Mouse (Mus musculus) liver, postnatal 0 days (tissue): ENCODE data around the gene Vwa3b. TPM values are rescaled to one million over a fixed set of nuclear protein-coding genes. Genes with fewer than 3 reads are reported as not detected.
"Not testable (repeated sequence)": the region's sequence is repeated elsewhere in the genome, so short reads cannot be mapped to it uniquely, and the experiment has no call there.

Experiments
- ATAC-seq: fragments of 200-750 bp; cut with Nextera tagmentation; 2 replicates; pipeline ENCODE4 v1.8.0; 2017; ENCODE audit warnings: mild to moderate bottlenecking, moderate library complexity
- DNase-seq: peaks from one replicate; pipeline ENCODE4 v3.0.0-alpha.2; 2016
- H3K27ac ChIP-seq: fragments of 300-500 bp; sonication (generic); 2 replicates; pipeline ENCODE4 v1.5.1; 2014; ENCODE audit warnings: antibody characterized with exemption, moderate library complexity, mild to moderate bottlenecking, low read depth
- H3K27me3 ChIP-seq: fragments of 300-500 bp; sonication (generic); 2 replicates; pipeline ENCODE4 v1.6.1; 2014; ENCODE audit warnings: low read length, control low read depth, mixed read lengths; ENCODE audit not compliant: insufficient read depth
- H3K36me3 ChIP-seq: fragments of 300-500 bp; sonication (generic); replicated peaks from 2 replicates; pipeline ENCODE4 v1.6.1; 2014; ENCODE audit warnings: mild to moderate bottlenecking, control low read depth, low read length, moderate library complexity, mixed read lengths; ENCODE audit not compliant: insufficient read depth
- H3K4me1 ChIP-seq: fragments of 300-500 bp; sonication (generic); 2 replicates; pipeline ENCODE4 v1.6.1; 2014; ENCODE audit warnings: antibody characterized with exemption, mild to moderate bottlenecking, control low read depth; ENCODE audit not compliant: insufficient read depth
- H3K4me2 ChIP-seq: fragments of 300-500 bp; sonication (generic); 2 replicates; pipeline ENCODE4 v1.6.1; 2014; ENCODE audit warnings: low read depth, mild to moderate bottlenecking, low read length, moderate library complexity, mixed read lengths
- H3K4me3 ChIP-seq: fragments of 300-500 bp; sonication (generic); 2 replicates; pipeline ENCODE4 v1.5.1; 2014; ENCODE audit warnings: low read depth, low read length
- H3K9ac ChIP-seq: fragments of 300-500 bp; sonication (generic); replicated peaks from 2 replicates; pipeline ENCODE4 v1.6.1; 2014; ENCODE audit warnings: mild to moderate bottlenecking, moderate library complexity
- H3K9me3 ChIP-seq: fragments of 300-500 bp; sonication (generic); 2 replicates; pipeline ENCODE4 v1.6.1; 2016; ENCODE audit warnings: mild to moderate bottlenecking, control low read depth, low read length, mixed read lengths
- CTCF ChIP-seq: sonication (generic); IDR thresholded peaks from 2 replicates; pipeline ENCODE4 v1.5.1; 2016; ENCODE audit warnings: antibody characterized with exemption, low read depth
- EP300 ChIP-seq: IDR thresholded peaks from 2 replicates; pipeline ENCODE4 v1.6.1; 2016; ENCODE audit warnings: antibody characterized with exemption, low read depth, mild to moderate bottlenecking
- WGBS: fragments of 180-500 bp; shearing (Covaris S2); extraction: QIAGEN DNeasy Blood & Tissue Kit; methylation state at CpG from one replicate; pipeline ENCODE4 v1.1.7; 2014; ENCODE audit not compliant: insufficient replicate concordance; 5-methylcytosine and 5-hydroxymethylcytosine counted together
- polyA plus RNA-seq: library from polyadenylated mRNA; unstranded; fragments of >200 nt; fragmentation: Nextera tagmentation; extraction: Ambion mirVana; gene quantifications from 2 replicates; pipeline ENCODE4 v1.2.1, GENCODE M21; 2015

The Vwa3b gene
- polyA plus RNA-seq, 1 experiment from 2014 or later = 1.1 TPM

DNA sequence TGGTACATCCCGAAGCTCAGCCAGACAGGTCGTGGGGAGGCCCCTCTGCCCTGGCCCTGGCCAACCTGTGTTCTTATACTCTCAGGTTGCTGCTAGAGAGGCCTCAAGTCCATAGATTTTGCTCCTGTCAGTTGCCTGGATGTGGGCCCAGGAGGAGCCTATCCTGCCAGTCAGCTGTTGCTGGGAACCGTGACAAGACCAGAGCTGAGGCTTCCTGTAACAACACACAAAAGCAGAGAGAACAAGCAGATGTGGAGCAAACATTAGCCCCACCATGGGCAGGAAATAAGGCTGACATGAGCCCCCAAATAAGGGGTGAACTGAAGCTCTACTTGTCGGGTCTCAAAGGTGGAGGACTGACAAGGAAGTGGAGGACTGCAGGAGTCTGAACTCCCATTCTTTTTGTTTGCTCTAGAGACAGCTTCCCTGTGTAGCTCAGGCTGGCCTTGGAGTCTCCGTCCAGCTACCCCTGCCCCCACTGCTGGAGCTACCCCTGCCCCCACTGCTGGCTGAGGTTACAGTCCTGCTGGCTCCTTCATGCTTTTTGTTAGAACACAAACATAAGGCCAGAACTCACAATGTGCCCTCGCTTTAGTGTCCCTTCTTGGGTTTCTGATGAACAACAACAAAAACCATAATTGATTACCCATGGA, 29.7 kb upstream of the Vwa3b start:
- Histone ChIP-seq H3K4me3 (no peak overlapping the region), H3K4me1 (peaks cover 4% of the 10 kb centered on the region; the same call in 1 of the 2 replicates), H3K4me2 (no peak overlapping the region), H3K27me3 (no peaks in the 10 kb centered on the region), H3K36me3 (no peaks in the 10 kb centered on the region), H3K27ac (no peak overlapping the region), H3K9ac (no peak overlapping the region), H3K9me3 (no peaks in the 10 kb centered on the region)
- 52% methylated on average over 6 of the region's 6 CpGs for WGBS
- no peak for TF ChIP-seq EP300
- TF ChIP-seq CTCF = no peak
- no peak for ATAC-seq
- no peak for DNase-seq

DNA sequence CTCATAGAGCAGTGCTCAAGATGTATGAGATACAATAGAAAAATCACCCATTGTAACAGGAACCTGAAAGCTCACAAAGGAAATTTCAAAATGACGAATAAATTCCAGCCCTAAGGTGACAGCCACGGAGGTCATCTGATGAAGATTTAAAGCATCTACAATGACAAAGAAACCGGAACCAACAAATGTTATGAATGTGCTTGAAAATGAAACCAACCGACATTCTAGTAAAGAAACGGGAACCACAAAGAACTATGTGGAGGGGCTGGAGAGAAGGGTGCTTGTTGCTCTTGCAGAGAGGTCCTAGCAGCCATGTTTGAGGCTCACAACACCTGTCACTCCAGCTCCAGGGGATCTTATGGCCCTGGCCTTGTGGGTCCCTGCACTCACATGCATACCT, 26.1 kb upstream of the Vwa3b start:
- Histone ChIP-seq H3K27ac (peak overlapping the region; percentile 60), H3K4me3 (0 out of 2 replicates have a peak overlapping the region, but pooled peaks have one; percentile 0), H3K36me3 (no peaks in the 10 kb centered on the region), H3K27me3 (no peaks in the 10 kb centered on the region), H3K4me1 (peaks cover 4% of the 10 kb centered on the region; the same call in 1 of the 2 replicates), H3K4me2 (peak overlapping the region; percentile 15; the same call in 1 of the 2 replicates), H3K9me3 (no peaks in the 10 kb centered on the region), H3K9ac (0 out of 2 replicates have a peak overlapping the region, but pooled peaks have one; percentile 26)
- 30% methylated on average over 5 of the region's 5 CpGs for WGBS
- no peak for TF ChIP-seq EP300
- no peak for TF ChIP-seq CTCF
- ATAC-seq = no peak
- DNase-seq = no peak

DNA sequence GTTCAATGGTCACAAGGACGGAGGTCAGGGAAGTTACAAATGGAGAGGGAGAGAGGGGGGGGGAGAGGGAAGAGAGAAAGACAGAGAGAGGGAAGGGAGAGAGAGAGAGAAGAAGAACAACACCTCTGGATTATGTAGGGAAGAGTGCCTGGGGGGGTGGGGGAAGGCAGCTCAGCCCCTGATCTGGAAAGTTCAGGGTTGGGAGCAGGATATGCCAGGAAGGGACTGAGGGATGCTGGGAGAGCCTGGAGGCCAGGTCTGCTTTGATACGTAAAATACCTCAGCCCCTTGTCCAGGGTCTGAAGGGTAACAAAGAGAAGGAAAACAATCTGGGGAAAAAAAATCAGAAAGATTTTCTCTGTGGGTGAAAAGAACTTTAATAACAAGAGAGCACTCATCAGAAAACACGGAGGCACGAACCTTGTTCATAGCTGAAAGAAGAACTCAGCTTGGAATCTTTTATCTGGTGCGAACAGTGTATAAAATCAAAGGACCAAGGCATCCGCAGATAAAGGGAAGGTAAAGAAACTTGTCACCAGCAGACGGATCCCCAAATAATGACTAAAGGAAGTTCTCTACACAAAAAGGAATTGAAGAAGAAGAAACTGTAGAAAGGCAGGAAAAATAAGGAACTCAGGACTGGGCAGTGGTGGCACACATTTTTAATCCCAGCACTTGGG, 24.6 kb upstream of the Vwa3b start:
- whole genome bisulfite sequencing = 46% methylated on average over 7 of the region's 7 CpGs
- no peak for ATAC-seq
- Histone ChIP-seq H3K9me3 (no peaks in the 10 kb centered on the region), H3K4me1 (peaks cover 4% of the 10 kb centered on the region; the same call in 1 of the 2 replicates), H3K27ac (0 out of 2 replicates have a peak overlapping the region, but pooled peaks have one; percentile 7), H3K4me2 (no peak overlapping the region), H3K36me3 (no peaks in the 10 kb centered on the region), H3K27me3 (no peaks in the 10 kb centered on the region), H3K4me3 (no peak overlapping the region), H3K9ac (no peak overlapping the region)
- TF ChIP-seq CTCF = no peak
- no peak for TF ChIP-seq EP300
- DNase-seq = no peak

DNA sequence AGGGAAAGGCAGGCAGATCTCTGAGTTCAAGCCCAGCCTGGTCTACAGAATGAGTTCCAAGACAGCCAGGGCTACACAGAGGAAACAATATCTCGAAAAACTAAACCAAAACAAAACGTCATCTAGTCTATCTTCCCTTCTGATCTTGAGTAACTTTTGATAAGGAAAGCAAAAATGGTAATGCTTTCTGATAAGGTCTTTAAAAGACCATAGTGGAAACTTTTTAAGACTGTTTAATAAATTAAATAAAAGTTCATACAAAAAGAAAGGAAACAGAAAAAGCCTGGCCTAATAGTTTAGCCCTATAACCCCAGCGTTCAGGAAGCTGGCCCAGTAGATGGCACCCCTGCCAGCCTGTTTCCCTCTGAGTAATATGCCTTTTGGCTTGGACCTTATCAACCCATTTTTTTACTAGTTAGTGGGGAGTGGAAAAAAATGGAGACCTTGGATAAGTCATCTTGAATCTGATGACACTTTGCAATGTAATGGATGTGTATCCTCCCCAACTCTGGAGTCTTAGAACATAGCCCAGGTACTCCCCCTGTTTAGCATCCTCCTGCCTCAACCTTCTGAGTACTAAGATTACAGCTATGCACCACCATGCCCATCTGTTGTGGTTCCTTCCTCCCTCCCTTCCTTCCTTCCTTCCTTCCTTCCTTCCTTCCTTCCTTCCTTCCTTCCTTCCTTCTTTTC, 23.9 kb upstream of the Vwa3b start:
- H3K4me1 ChIP-seq = 0 out of 2 replicates have a peak, but pooled peaks cover 2% of the 10 kb centered on the region
- TF ChIP-seq EP300 (no peak), CTCF (0 out of 2 replicates have a peak, but pooled peaks have one; percentile 8)
- ATAC-seq (no peak), DNase-seq (no peak)
- H3K9ac ChIP-seq = no peak overlapping the region
- 55% methylated on average over 3 of the region's 3 CpGs for WGBS
- no peaks in the 10 kb centered on the region for H3K36me3 ChIP-seq
- no peaks in the 10 kb centered on the region for H3K9me3 ChIP-seq
- H3K4me3 ChIP-seq = no peak overlapping the region
- no peak overlapping the region for H3K4me2 ChIP-seq
- no peaks in the 10 kb centered on the region for H3K27me3 ChIP-seq
- H3K27ac ChIP-seq = 0 out of 2 replicates have a peak overlapping the region, but pooled peaks have one; percentile 7

DNA sequence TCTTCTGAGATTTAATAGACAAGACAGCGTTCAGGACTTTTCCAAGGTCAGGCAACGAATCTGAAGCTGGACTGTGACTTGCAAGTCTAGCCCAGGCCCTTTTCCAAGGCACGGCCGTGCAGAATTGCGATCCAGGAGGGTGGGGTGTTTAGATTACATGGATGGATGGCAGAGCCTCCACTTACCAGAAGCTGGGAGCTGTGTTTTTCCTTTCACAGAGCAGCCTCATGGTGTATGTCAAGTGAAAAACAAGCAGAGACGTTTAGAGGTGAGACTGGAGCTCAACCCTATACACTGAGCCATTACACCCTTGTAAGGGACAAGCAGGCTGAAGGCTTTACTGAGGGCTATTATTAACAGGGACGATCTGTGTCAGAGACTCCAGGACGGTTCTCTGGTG, 21.9 kb upstream of the Vwa3b start:
- Histone ChIP-seq H3K27me3 (no peaks in the 10 kb centered on the region), H3K4me1 (0 out of 2 replicates have a peak, but pooled peaks cover 2% of the 10 kb centered on the region), H3K27ac (no peak overlapping the region), H3K9me3 (no peaks in the 10 kb centered on the region), H3K4me3 (no peak overlapping the region), H3K9ac (no peak overlapping the region), H3K36me3 (no peaks in the 10 kb centered on the region), H3K4me2 (no peak overlapping the region)
- WGBS = 81% methylated on average over 8 of the region's 8 CpGs
- DNase-seq (no peak), ATAC-seq (no peak)
- TF ChIP-seq CTCF = no peak
- no peak for TF ChIP-seq EP300

DNA sequence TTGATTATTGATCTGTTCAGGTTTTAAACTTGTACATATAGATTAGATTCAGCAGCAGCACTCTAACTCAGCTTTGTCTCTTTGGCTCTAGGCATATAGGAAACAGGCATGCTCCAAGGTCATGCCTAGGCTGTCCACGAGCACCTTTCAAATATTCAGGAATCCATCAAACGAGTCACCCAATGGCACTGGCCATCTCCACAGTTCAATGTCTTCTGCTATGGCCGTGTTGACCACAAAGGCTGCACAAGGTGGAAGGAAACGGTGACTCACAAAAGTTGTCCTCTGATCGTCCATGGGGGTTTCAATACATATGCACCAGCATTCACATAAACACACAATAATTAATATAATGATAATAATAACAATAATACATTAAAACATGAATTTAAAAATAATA, 21.4 kb upstream of the Vwa3b start:
- Histone ChIP-seq H3K9ac (no peak overlapping the region), H3K27me3 (no peaks in the 10 kb centered on the region), H3K4me2 (no peak overlapping the region), H3K27ac (no peak overlapping the region), H3K4me1 (0 out of 2 replicates have a peak, but pooled peaks cover 2% of the 10 kb centered on the region), H3K36me3 (no peaks in the 10 kb centered on the region), H3K9me3 (no peaks in the 10 kb centered on the region), H3K4me3 (no peak overlapping the region)
- TF ChIP-seq EP300 (no peak), CTCF (no peak)
- WGBS = 72% methylated on average over 5 of the region's 5 CpGs
- DNase-seq = no peak
- no peak for ATAC-seq

DNA sequence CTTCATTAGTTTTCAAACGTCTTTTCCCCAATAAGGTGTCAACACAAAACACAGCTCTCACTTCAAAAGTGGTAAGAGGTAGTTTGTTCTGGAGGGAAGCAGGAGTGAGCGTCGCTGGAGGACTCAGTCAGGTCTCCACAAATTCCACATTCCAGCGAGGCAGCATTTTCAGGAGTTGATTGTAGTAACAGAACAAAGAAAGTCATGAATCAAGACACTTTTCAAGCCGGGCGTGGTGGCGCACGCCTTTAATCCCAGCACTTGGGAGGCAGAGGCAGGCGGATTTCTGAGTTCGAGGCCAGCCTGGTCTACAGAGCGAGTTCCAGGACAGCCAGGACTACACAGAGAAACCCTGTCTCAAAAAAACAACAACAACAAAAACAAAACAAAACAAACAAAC, 19.9 kb upstream of the Vwa3b start:
- H3K4me3 ChIP-seq, H3K9ac ChIP-seq, H3K9me3 ChIP-seq, H3K4me1 ChIP-seq, H3K36me3 ChIP-seq, H3K27ac ChIP-seq, ATAC-seq, H3K27me3 ChIP-seq, DNase-seq, H3K4me2 ChIP-seq: not testable (repeated sequence)
- 79% methylated on average over 11 of the region's 11 CpGs for WGBS
